Mouse (Mus musculus) brown adipose tissue, adult 24 weeks (tissue): ENCODE data around the gene Edn2. TPM values are rescaled to one million over a fixed set of nuclear protein-coding genes. Genes with fewer than 3 reads are reported as not detected.

Source experiments
- H3K27ac ChIP-seq: fragments of 200-500 bp; replicated peaks from 2 replicates; pipeline ENCODE4 v1.5.1; 2012; ENCODE audit warnings: low read depth, mild to moderate bottlenecking, low read length
- H3K4me1 ChIP-seq: fragments of 200-500 bp; 2 replicates; pipeline ENCODE4 v1.6.1; 2012; ENCODE audit warnings: low read length, mixed read lengths; ENCODE audit not compliant: control insufficient read depth, insufficient read depth, insufficient read length
- H3K4me3 ChIP-seq: fragments of 200-500 bp; 2 replicates; pipeline ENCODE4 v1.5.1; 2012; ENCODE audit warnings: low read depth, mild to moderate bottlenecking, low read length, moderate library complexity; ENCODE audit not compliant: insufficient read depth
- polyA plus RNA-seq: library from polyadenylated mRNA; stranded (reverse); fragments of >200 nt; gene quantifications from 2 replicates; pipeline ENCODE4 v1.2.4, GENCODE M21; 2012; ENCODE audit not compliant: missing spikeins, insufficient read depth, insufficient read length

The Edn2 gene
- polyA plus RNA-seq, 1 experiment: not detected

- no peaks in the 10 kb centered on the region for H3K4me1 ChIP-seq
- no peak overlapping the region for H3K27ac ChIP-seq
- H3K4me3 ChIP-seq: no peak overlapping the region
These were observed 51.1 kb downstream of the Edn2 start for GRCm38 (mm10) chr4:120212080-120212479.

- no peaks in the 10 kb centered on the region for H3K4me1 ChIP-seq
- no peak overlapping the region for H3K27ac ChIP-seq
- H3K4me3 ChIP-seq: no peak overlapping the region
These were observed 51.8 kb downstream of the Edn2 start for GRCm38 (mm10) chr4:120212812-120213211.

GRCm38 (mm10) chr4:120215915-120216591 is 55.0 kb downstream of the Edn2 start:
- Histone ChIP-seq H3K4me3 (no peak overlapping the region), H3K4me1 (no peaks in the 10 kb centered on the region), H3K27ac (no peak overlapping the region)

- Histone ChIP-seq H3K27ac (no peak overlapping the region), H3K4me1 (no peaks in the 10 kb centered on the region), H3K4me3 (no peak overlapping the region)
These were observed 55.9 kb downstream of the Edn2 start for GRCm38 (mm10) chr4:120216883-120217282.

Other genes starting within 250 kb of the Edn2 start
- not detected in 2 replicates for gene AL607142.1, start 96.2 kb upstream of the Edn2 start, polyA plus RNA-seq
- not detected in 2 replicates for gene Foxo6, start 126.1 kb downstream of the Edn2 start, polyA plus RNA-seq
- gene Scmh1, start 244.1 kb downstream of the Edn2 start, polyA plus RNA-seq: 7.6 and 10.3 TPM in 2 replicates